Mouse (Mus musculus) heart, adult 2 months (tissue): Measurements from ENCODE around the gene C1qc. TPM values are rescaled to one million over a fixed set of nuclear protein-coding genes. Genes with fewer than 3 reads are reported as not detected.

Experiments
- DNase-seq, 2 experiments: peaks; one replicate each; pipeline ENCODE4 v3.0.0; 2021
- H3K27ac ChIP-seq: fragments of 200-600 bp; 2 replicates; pipeline ENCODE4 v1.8.1; 2022
- H3K27me3 ChIP-seq: fragments of 200-500 bp; 2 replicates; pipeline ENCODE4 v1.6.1; 2012; ENCODE audit warnings: mild to moderate bottlenecking, low read length, inconsistent platforms, mixed read lengths; ENCODE audit not compliant: control insufficient read depth, insufficient read depth
- H3K36me3 ChIP-seq: fragments of 200-500 bp; 2 replicates; pipeline ENCODE4 v1.6.1; 2012; ENCODE audit warnings: low read length, inconsistent platforms; ENCODE audit not compliant: control insufficient read depth, insufficient read depth
- H3K4me1 ChIP-seq: fragments of 200-500 bp; 2 replicates; pipeline ENCODE4 v1.6.1; 2011; ENCODE audit warnings: low read length; ENCODE audit not compliant: control insufficient read depth, insufficient read depth
- H3K4me3 ChIP-seq: fragments of 200-600 bp; 2 replicates; pipeline ENCODE4 v1.8.1; 2022
- H3K79me2 ChIP-seq: fragments of 200-500 bp; replicated peaks from 2 replicates; pipeline ENCODE4 v1.6.1; 2012; ENCODE audit warnings: mild to moderate bottlenecking, inconsistent platforms, low read length, moderate library complexity, mixed read lengths; ENCODE audit not compliant: control insufficient read depth, insufficient read depth
- H3K9ac ChIP-seq: fragments of 200-500 bp; 2 replicates; pipeline ENCODE4 v1.6.1; 2012; ENCODE audit warnings: low read depth, mild to moderate bottlenecking, control low read depth, inconsistent platforms, low read length, mixed read lengths
- CTCF ChIP-seq: fragments of 200-600 bp; IDR thresholded peaks from 2 replicates; pipeline ENCODE4 v1.8.1; 2022; ENCODE audit warnings: antibody characterized with exemption, mild to moderate bottlenecking, moderate library complexity
- EP300 ChIP-seq: fragments of 200-500 bp; IDR thresholded peaks from 2 replicates; pipeline ENCODE4 v1.6.1; 2011; ENCODE audit warnings: low read depth, low read length, control low read depth; ENCODE audit not compliant: insufficient read depth
- POLR2A ChIP-seq: fragments of 200-500 bp; IDR thresholded peaks from 2 replicates; pipeline ENCODE4 v1.6.1; 2011; ENCODE audit warnings: mild to moderate bottlenecking, low read depth, low read length, control low read depth; ENCODE audit not compliant: insufficient read depth
- WGBS: fragments of 180-500 bp; shearing (Covaris S2); methylation state at CpG from one replicate; pipeline ENCODE4 v1.1.7; 2018; 5-methylcytosine and 5-hydroxymethylcytosine counted together
- intact Hi-C: fragments of 180-260 bp; cut with DNase I; formaldehyde crosslinking; loops from one replicate; pipeline ENCODE4 v1.15.1; 2025
- polyA plus RNA-seq: library from polyadenylated mRNA; depleted of rRNA; stranded (reverse); fragments of >200 nt; gene quantifications from 2 replicates; pipeline ENCODE4 v1.2.3, GENCODE M21; 2012
- total RNA-seq, 2 experiments: library from RNA; stranded (reverse); gene quantifications; 2 replicates each; pipeline ENCODE4 v1.2.3; 2021

C1qc gene
- total and polyA plus RNA-seq, 3 experiments, result 39.6 to 63.2 (median 41.5) TPM

DNA sequence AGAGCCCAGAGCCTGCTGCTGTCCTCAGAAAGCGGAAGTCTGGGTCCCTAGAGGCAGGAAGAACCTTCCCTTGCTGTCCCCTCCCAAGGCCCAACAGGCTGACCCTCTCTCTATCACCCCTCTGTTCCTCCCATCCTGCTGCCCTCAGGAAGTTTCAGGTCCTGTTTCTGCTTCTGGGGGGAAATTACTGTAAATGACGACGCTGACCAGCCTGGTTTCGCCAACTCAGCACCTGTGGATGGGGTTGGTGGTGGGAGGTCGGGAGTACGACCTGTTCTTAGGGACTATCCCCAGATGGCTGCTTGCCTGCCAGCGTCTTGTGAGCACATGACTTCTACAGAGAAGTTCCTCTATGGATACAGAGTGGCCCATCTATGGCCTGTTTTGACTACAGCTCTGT, 6.8 kb downstream of the C1qc start, which contains the start of gene C1qb:
Gene C1qb (minus strand): TSS at position 87 of the 400 bp plus-strand sequence.
- Histone ChIP-seq H3K27me3 (0 out of 2 replicates have a peak, but pooled peaks cover 1% of the 10 kb centered on the region), H3K27ac (no peak within 1 kb of the TSS; the same call in 1 of the 2 replicates), H3K79me2 (no peaks in the 10 kb centered on the region), H3K4me1 (no peaks in the 10 kb centered on the region), H3K4me3 (no peak within 1 kb of the TSS), H3K36me3 (no peaks in the 10 kb centered on the region), H3K9ac (no peak within 1 kb of the TSS)
- TF ChIP-seq CTCF, result no peak
- TF ChIP-seq POLR2A, result peak; percentile 52
- peak; percentile 80; the same call in 1 of the 2 replicates for TF ChIP-seq EP300
- WGBS, result 41% methylated on average over 7 of the region's 7 CpGs
- intact Hi-C loops, result no loop called here
- peak; percentile 25 to 60 for DNase-seq

DNA sequence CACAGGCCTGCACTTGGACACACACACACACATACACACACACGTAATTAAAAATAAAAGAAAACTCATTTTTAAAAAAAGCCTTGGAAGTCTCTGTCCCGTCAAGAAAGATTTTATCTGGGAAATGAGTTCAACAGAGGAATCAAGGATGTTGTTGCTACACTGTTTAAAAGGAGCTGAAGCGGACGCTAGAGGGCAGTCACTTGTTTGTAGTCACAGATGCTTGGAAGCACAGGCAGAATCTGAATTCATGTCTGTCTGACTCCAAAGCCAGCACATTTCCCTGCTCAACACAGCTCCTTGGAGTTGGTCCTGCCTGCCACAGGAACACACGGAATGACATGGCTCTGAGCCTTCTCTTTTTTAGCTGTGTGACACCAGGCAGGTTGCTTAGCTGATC, 14.3 kb downstream of the C1qc start:
- Histone ChIP-seq H3K27ac (no peak overlapping the region), H3K4me3 (no peak overlapping the region), H3K4me1 (no peaks in the 10 kb centered on the region), H3K9ac (no peak overlapping the region), H3K36me3 (no peaks in the 10 kb centered on the region), H3K27me3 (no peaks in the 10 kb centered on the region), H3K79me2 (no peaks in the 10 kb centered on the region)
- intact Hi-C loops, result no loop called here
- peak in 1 of 2 experiments; percentile 15 for DNase-seq
- peak; percentile 53 for TF ChIP-seq CTCF
- no peak for TF ChIP-seq POLR2A
- WGBS, result 16% methylated on average over 5 of the region's 5 CpGs

DNA sequence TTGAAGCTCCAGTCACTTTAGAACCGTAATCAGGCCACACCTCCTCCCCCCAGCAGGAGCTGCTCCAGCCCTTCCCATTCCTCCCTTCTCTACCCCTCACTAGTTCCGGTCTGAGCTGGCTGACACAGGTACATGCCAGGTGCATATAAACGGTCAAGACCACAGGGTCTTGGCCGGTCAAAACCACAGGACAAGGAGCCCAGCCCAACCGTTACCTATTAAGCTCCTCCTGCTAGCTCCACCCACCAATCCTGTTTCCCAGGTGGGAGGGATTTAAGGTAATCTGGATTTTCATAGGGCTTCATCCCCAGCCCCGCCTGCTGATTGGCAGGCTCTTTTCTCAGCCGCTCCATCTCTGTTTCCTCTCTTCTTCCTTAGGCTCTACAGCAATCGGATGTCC, 14.7 kb downstream of the C1qc start:
- WGBS, result 35% methylated on average over 8 of the region's 8 CpGs
- no peak for DNase-seq
- Histone ChIP-seq H3K27me3 (no peaks in the 10 kb centered on the region), H3K36me3 (no peaks in the 10 kb centered on the region), H3K79me2 (no peaks in the 10 kb centered on the region), H3K4me3 (no peak overlapping the region), H3K27ac (no peak overlapping the region), H3K4me1 (no peaks in the 10 kb centered on the region), H3K9ac (no peak overlapping the region)
- intact Hi-C loops, result no loop called here
- no peak for TF ChIP-seq CTCF
- no peak for TF ChIP-seq POLR2A
- TF ChIP-seq EP300, result no peak

DNA sequence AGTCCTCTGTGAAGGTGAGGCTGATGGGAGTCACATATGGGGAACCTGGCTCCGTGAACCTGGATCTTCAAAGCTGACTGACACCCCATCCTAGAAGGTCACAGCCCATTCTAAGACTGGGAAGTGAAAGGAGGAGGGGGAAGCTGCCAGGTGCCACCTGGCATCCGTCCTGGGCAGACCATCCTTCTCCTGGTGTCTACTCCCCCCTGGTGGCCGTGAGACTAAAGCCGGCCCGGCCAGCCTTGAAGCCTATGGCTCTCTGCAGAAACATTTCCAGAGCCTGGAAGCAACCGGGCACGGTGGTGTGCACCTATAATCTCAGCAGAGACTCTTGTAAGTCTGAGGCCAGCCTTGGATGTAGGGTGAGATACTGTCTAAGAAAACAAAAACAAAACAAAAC, 15.9 kb downstream of the C1qc start:
- H3K27me3 ChIP-seq, result no peaks in the 10 kb centered on the region
- H3K27ac ChIP-seq, result no peak overlapping the region
- 21% methylated on average over 7 of the region's 7 CpGs for WGBS
- TF ChIP-seq EP300 (no peak), CTCF (peak; percentile 62)
- DNase-seq, result peak in 1 of 2 experiments; percentile 31
- no peaks in the 10 kb centered on the region for H3K4me1 ChIP-seq
- H3K9ac ChIP-seq, result no peak overlapping the region
- intact Hi-C loops, result no loop called here
- H3K79me2 ChIP-seq, result no peaks in the 10 kb centered on the region
- no peaks in the 10 kb centered on the region for H3K36me3 ChIP-seq
- H3K4me3 ChIP-seq, result no peak overlapping the region

GRCm38 (mm10) chr4:136875012-136875411, 17.9 kb downstream of the C1qc start:
- intact Hi-C loops, result no loop called here
- H3K4me1 ChIP-seq, result no peaks in the 10 kb centered on the region
- WGBS, result 81% methylated on average over 14 of the region's 14 CpGs
- H3K36me3 ChIP-seq, result no peaks in the 10 kb centered on the region
- no peak for DNase-seq
- TF ChIP-seq CTCF (no peak), POLR2A (no peak), EP300 (no peak)
- H3K27me3 ChIP-seq, result no peaks in the 10 kb centered on the region
- no peak overlapping the region for H3K9ac ChIP-seq
- H3K27ac ChIP-seq, result no peak overlapping the region
- no peak overlapping the region for H3K4me3 ChIP-seq
- H3K79me2 ChIP-seq, result no peaks in the 10 kb centered on the region

- Histone ChIP-seq H3K4me1 (no peaks in the 10 kb centered on the region), H3K36me3 (no peaks in the 10 kb centered on the region), H3K9ac (no peak overlapping the region), H3K27ac (no peak overlapping the region), H3K27me3 (no peaks in the 10 kb centered on the region; the same call in 1 of the 2 replicates), H3K4me3 (no peak overlapping the region), H3K79me2 (no peaks in the 10 kb centered on the region)
- 70% methylated on average over 6 of the region's 6 CpGs for whole genome bisulfite sequencing
- TF ChIP-seq CTCF (no peak), EP300 (no peak), POLR2A (no peak)
- no peak for DNase-seq
- intact Hi-C loops, result no loop called here
Observed at GRCm38 (mm10) chr4:136868371-136868770, 24.5 kb downstream of the C1qc start.
